Mouse (Mus musculus): ENCODE data around the gene Crct1. TPM values are rescaled to one million over a fixed set of nuclear protein-coding genes. Genes with fewer than 3 reads are reported as not detected.

Gene Crct1
- polyA plus RNA-seq, 1 experiment from 2014 or later, result 1.5 TPM

GRCm38 (mm10) chr3:93014871-93015270 lies 616 bp downstream of the Crct1 start:
- Histone ChIP-seq H3K4me2 (ENCODE audit: low read length) (peak overlapping the region; percentile 75), H3K27ac (ENCODE audit: low read length) (peak overlapping the region; percentile 63; the same call in 1 of the 2 replicates), H3K36me3 (ENCODE audit: control insufficient read depth, insufficient read depth, low read length) (no peaks in the 10 kb centered on the region), H3K4me3 (ENCODE audit: low read depth, low read length) (peak overlapping the region; percentile 54), H3K4me1 (ENCODE audit: control insufficient read depth, insufficient read depth, low read length) (peaks cover 6% of the 10 kb centered on the region; the same call in 1 of the 2 replicates), H3K9ac (ENCODE audit: low read depth, low read length) (peak overlapping the region; percentile 68), H3K9me3 (replicated peaks; ENCODE audit: control insufficient read depth, low read length, poor library complexity, severe bottlenecking) (no peaks in the 10 kb centered on the region), H3K27me3 (ENCODE audit: control insufficient read depth, insufficient read depth, low read depth, low read length) (no peaks in the 10 kb centered on the region)
- ATAC-seq, result peak; percentile 65
- 13% methylated on average over 5 of the region's 5 CpGs for WGBS

- ATAC-seq, result peak; percentile 92
- 0% methylated on average over 24 of the region's 24 CpGs for WGBS
- H3K4me2 ChIP-seq (ENCODE audit: low read length), result peak overlapping the region; percentile 75
These were observed 1.1 kb downstream of the Crct1 start for GRCm38 (mm10) chr3:93014378-93014801.

DNA sequence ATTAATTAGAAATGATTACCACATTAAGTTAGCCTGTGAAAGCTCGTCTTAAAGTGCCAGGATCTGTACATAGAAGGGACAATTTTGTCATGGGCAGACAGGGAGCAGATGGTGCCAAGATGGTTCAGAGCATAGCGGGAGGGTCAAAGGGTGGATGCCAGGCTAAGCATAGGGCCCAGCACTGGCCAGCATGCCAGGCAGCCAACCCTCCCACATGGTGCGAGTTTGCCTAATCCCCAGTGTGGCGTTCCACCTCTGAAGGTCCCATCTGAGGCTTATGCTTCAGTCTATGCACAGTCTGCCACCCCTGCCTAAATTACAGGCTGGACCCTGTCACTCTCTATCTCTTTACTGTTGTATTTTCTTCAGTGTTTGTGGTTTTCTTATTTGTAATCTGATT lies 12.6 kb downstream of the Crct1 start:
- H3K4me2 ChIP-seq (ENCODE audit: low read length), result no peak overlapping the region
- H3K9me3 ChIP-seq (replicated peaks; ENCODE audit: control insufficient read depth, low read length, poor library complexity, severe bottlenecking), result no peaks in the 10 kb centered on the region
- WGBS, result 74% methylated on average over 4 of the region's 4 CpGs
- no peak overlapping the region for H3K9ac ChIP-seq (ENCODE audit: low read depth, low read length)
- H3K4me3 ChIP-seq (ENCODE audit: low read depth, low read length), result no peak overlapping the region
- no peak overlapping the region for H3K27ac ChIP-seq (ENCODE audit: low read length)
- no peaks in the 10 kb centered on the region for H3K4me1 ChIP-seq (ENCODE audit: control insufficient read depth, insufficient read depth, low read length)
- H3K36me3 ChIP-seq (ENCODE audit: control insufficient read depth, insufficient read depth, low read length), result no peaks in the 10 kb centered on the region
- ATAC-seq, result no peak
- no peaks in the 10 kb centered on the region for H3K27me3 ChIP-seq (ENCODE audit: control insufficient read depth, insufficient read depth, low read depth, low read length)

More at GRCm38 (mm10) chr3:93014378-93014801, 1.1 kb downstream of the Crct1 start:
- no peaks in the 10 kb centered on the region for H3K36me3 ChIP-seq (ENCODE audit: control insufficient read depth, insufficient read depth, low read length)
- peak overlapping the region; percentile 63 for H3K27ac ChIP-seq (ENCODE audit: low read length)
- peaks cover 6% of the 10 kb centered on the region; the same call in 1 of the 2 replicates for H3K4me1 ChIP-seq (ENCODE audit: control insufficient read depth, insufficient read depth, low read length)
- H3K27me3 ChIP-seq (ENCODE audit: control insufficient read depth, insufficient read depth, low read depth, low read length), result no peaks in the 10 kb centered on the region
- H3K9ac ChIP-seq (ENCODE audit: low read depth, low read length), result peak overlapping the region; percentile 68
- peak overlapping the region; percentile 54 for H3K4me3 ChIP-seq (ENCODE audit: low read depth, low read length)
- no peaks in the 10 kb centered on the region for H3K9me3 ChIP-seq (replicated peaks; ENCODE audit: control insufficient read depth, low read length, poor library complexity, severe bottlenecking)

GRCm38 (mm10) chr3:93000621-93001020 lies 14.9 kb downstream of the Crct1 start:
- no peaks in the 10 kb centered on the region for H3K27me3 ChIP-seq (ENCODE audit: control insufficient read depth, insufficient read depth, low read depth, low read length)
- no peaks in the 10 kb centered on the region for H3K4me1 ChIP-seq (ENCODE audit: control insufficient read depth, insufficient read depth, low read length)
- H3K9ac ChIP-seq (ENCODE audit: low read depth, low read length), result no peak overlapping the region
- no peaks in the 10 kb centered on the region for H3K9me3 ChIP-seq (replicated peaks; ENCODE audit: control insufficient read depth, low read length, poor library complexity, severe bottlenecking)
- no peak overlapping the region for H3K4me2 ChIP-seq (ENCODE audit: low read length)
- 88% methylated on average over 3 of the region's 3 CpGs for WGBS
- no peak overlapping the region for H3K4me3 ChIP-seq (ENCODE audit: low read depth, low read length)
- H3K27ac ChIP-seq (ENCODE audit: low read length), result no peak overlapping the region
- no peaks in the 10 kb centered on the region for H3K36me3 ChIP-seq (ENCODE audit: control insufficient read depth, insufficient read depth, low read length)
- no peak for ATAC-seq

DNA sequence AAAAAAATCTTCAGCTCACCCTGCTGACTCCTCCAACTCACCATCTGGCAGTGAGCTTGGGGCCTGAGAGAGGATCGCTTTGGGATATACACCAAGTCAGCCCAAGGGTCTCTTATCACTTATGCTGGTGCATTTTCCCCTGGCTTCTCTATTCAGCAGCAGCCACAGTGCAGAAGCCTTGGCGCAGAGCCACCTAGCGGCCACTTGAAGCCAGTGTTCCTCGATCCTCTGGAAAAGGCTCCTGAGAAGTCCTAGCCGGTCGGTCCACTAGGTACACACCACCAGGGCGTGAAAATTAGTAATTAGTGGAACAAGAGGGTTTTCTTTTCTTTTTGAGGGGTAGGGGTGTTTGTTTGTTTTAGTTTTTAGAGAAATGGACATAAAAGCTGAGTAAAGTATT lies 16.8 kb downstream of the Crct1 start:
- WGBS, result 5% methylated on average over 7 of the region's 7 CpGs
- no peaks in the 10 kb centered on the region for H3K4me1 ChIP-seq (ENCODE audit: control insufficient read depth, insufficient read depth, low read length)
- no peak overlapping the region for H3K4me3 ChIP-seq (ENCODE audit: low read depth, low read length)
- no peaks in the 10 kb centered on the region for H3K27me3 ChIP-seq (ENCODE audit: control insufficient read depth, insufficient read depth, low read depth, low read length)
- H3K9me3 ChIP-seq (replicated peaks; ENCODE audit: control insufficient read depth, low read length, poor library complexity, severe bottlenecking), result no peaks in the 10 kb centered on the region
- ATAC-seq, result peak; percentile 97
- no peak overlapping the region for H3K27ac ChIP-seq (ENCODE audit: low read length)
- H3K4me2 ChIP-seq (ENCODE audit: low read length), result no peak overlapping the region
- no peak overlapping the region for H3K9ac ChIP-seq (ENCODE audit: low read depth, low read length)
- H3K36me3 ChIP-seq (ENCODE audit: control insufficient read depth, insufficient read depth, low read length), result no peaks in the 10 kb centered on the region

GRCm38 (mm10) chr3:92991926-92992325 lies 23.6 kb downstream of the Crct1 start, which contains the start of gene Lce3f:
Gene Lce3f, plus strand, starts transcription at chr3:92992226.
- Histone ChIP-seq H3K4me2 (ENCODE audit: low read length) (no peak within 1 kb of the TSS), H3K4me3 (ENCODE audit: low read depth, low read length) (no peak within 1 kb of the TSS), H3K36me3 (ENCODE audit: control insufficient read depth, insufficient read depth, low read length) (no peaks in the 10 kb centered on the region), H3K4me1 (ENCODE audit: control insufficient read depth, insufficient read depth, low read length) (no peaks in the 10 kb centered on the region), H3K9me3 (replicated peaks; ENCODE audit: control insufficient read depth, low read length, poor library complexity, severe bottlenecking) (no peaks in the 10 kb centered on the region), H3K9ac (ENCODE audit: low read depth, low read length) (no peak within 1 kb of the TSS), H3K27me3 (ENCODE audit: control insufficient read depth, insufficient read depth, low read depth, low read length) (no peaks in the 10 kb centered on the region), H3K27ac (ENCODE audit: low read length) (no peak within 1 kb of the TSS)
- no peak for ATAC-seq

GRCm38 (mm10) chr3:92978484-92978883 lies 37.0 kb downstream of the Crct1 start:
- H3K9ac ChIP-seq (ENCODE audit: low read depth, low read length), result no peak overlapping the region
- H3K4me2 ChIP-seq (ENCODE audit: low read length), result no peak overlapping the region
- H3K4me1 ChIP-seq (ENCODE audit: control insufficient read depth, insufficient read depth, low read length), result no peaks in the 10 kb centered on the region
- no peaks in the 10 kb centered on the region for H3K27me3 ChIP-seq (ENCODE audit: control insufficient read depth, insufficient read depth, low read depth, low read length)
- H3K36me3 ChIP-seq (ENCODE audit: control insufficient read depth, insufficient read depth, low read length), result no peaks in the 10 kb centered on the region
- ATAC-seq, result no peak
- no peak overlapping the region for H3K27ac ChIP-seq (ENCODE audit: low read length)
- no peak overlapping the region for H3K4me3 ChIP-seq (ENCODE audit: low read depth, low read length)
- WGBS, result 68% methylated on average over 2 of the region's 2 CpGs
- no peaks in the 10 kb centered on the region for H3K9me3 ChIP-seq (replicated peaks; ENCODE audit: control insufficient read depth, low read length, poor library complexity, severe bottlenecking)

GRCm38 (mm10) chr3:92966761-92967160 lies 48.7 kb downstream of the Crct1 start, which contains the start of gene Lce3e:
Gene Lce3e, plus strand, starts transcription at chr3:92967061.
- Histone ChIP-seq H3K4me3 (ENCODE audit: low read depth, low read length) (no peak within 1 kb of the TSS), H3K9me3 (replicated peaks; ENCODE audit: control insufficient read depth, low read length, poor library complexity, severe bottlenecking) (no peaks in the 10 kb centered on the region), H3K27ac (ENCODE audit: low read length) (no peak within 1 kb of the TSS), H3K36me3 (ENCODE audit: control insufficient read depth, insufficient read depth, low read length) (no peaks in the 10 kb centered on the region), H3K4me1 (ENCODE audit: control insufficient read depth, insufficient read depth, low read length) (no peaks in the 10 kb centered on the region), H3K27me3 (ENCODE audit: control insufficient read depth, insufficient read depth, low read depth, low read length) (no peaks in the 10 kb centered on the region), H3K9ac (ENCODE audit: low read depth, low read length) (no peak within 1 kb of the TSS), H3K4me2 (ENCODE audit: low read length) (no peak within 1 kb of the TSS)
- no peak for ATAC-seq
- 94% methylated on average over 2 of the region's 2 CpGs for WGBS

All from midbrain, embryonic 16.5 days (tissue).